Mouse (Mus musculus) MEL (cell line): ENCODE data around the gene 4931406P16Rik. TPM values are rescaled to one million over a fixed set of nuclear protein-coding genes. Genes with fewer than 3 reads are reported as not detected.

Source experiments
- DNase-seq: peaks from one replicate; pipeline ENCODE4 v3.0.0; 2011; ENCODE audit warnings: low read depth, low spot score
- H3K27ac ChIP-seq: 2 replicates; pipeline ENCODE4 v1.5.1; 2012; ENCODE audit warnings: low read depth, mild to moderate bottlenecking, control low read depth, low read length, moderate library complexity; ENCODE audit not compliant: control insufficient read depth
- H3K27me3 ChIP-seq, 2 experiments: fragments of 150-350 bp in 1 of 2; sonication (generic) in 1 of 2; 2 replicates each; pipeline ENCODE4 v1.6.1; 2012; ENCODE audit warnings: low read length in 2 of 2, mild to moderate bottlenecking in 2 of 2, improper control_type of control experiment in 1 of 2, moderate library complexity in 1 of 2; ENCODE audit not compliant: insufficient read depth in 2 of 2, control insufficient read depth in 1 of 2
- H3K36me3 ChIP-seq, 2 experiments: 2 replicates each; pipeline ENCODE4 v1.6.1; 2012 to 2014; ENCODE audit warnings: low read length in 2 of 2, improper control_type of control experiment in 1 of 2, inconsistent platforms in 1 of 2, mild to moderate bottlenecking in 1 of 2; ENCODE audit not compliant: insufficient read depth in 2 of 2, control insufficient read depth in 1 of 2
- H3K4me1 ChIP-seq, 2 experiments: fragments of 150-350 bp in 1 of 2; sonication (generic) in 1 of 2; 2 replicates each; pipeline ENCODE4 v1.6.1; 2012; ENCODE audit warnings: low read length in 2 of 2, improper control_type of control experiment in 1 of 2, mild to moderate bottlenecking in 1 of 2; ENCODE audit not compliant: insufficient read depth in 2 of 2, control insufficient read depth in 1 of 2
- H3K4me3 ChIP-seq, 2 experiments: fragments of 150-350 bp in 1 of 2; sonication (generic) in 1 of 2; 2 replicates each; pipeline ENCODE4 v1.5.1; 2012; ENCODE audit warnings: low read depth in 2 of 2, low read length in 2 of 2, mild to moderate bottlenecking in 2 of 2, moderate library complexity in 2 of 2, control low read depth in 1 of 2, improper control_type of control experiment in 1 of 2; ENCODE audit not compliant: control insufficient read depth in 1 of 2, insufficient read depth in 1 of 2
- H3K79me2 ChIP-seq: 2 replicates; pipeline ENCODE4 v1.6.1; 2012; ENCODE audit warnings: mild to moderate bottlenecking, low read length, moderate library complexity; ENCODE audit not compliant: control insufficient read depth, poor library complexity, insufficient read depth
- H3K9ac ChIP-seq: 2 replicates; pipeline ENCODE4 v1.6.1; 2012; ENCODE audit warnings: low read depth, mild to moderate bottlenecking, control low read depth, low read length, moderate library complexity; ENCODE audit not compliant: control insufficient read depth, poor library complexity, severe bottlenecking
- H3K9me3 ChIP-seq: fragments of 150-350 bp; sonication (generic); replicated peaks from 2 replicates; pipeline ENCODE4 v1.6.1; 2012; ENCODE audit warnings: mild to moderate bottlenecking, low read length, improper control_type of control experiment, moderate library complexity; ENCODE audit not compliant: insufficient read depth
- CHD1 ChIP-seq: IDR thresholded peaks from 2 replicates; pipeline ENCODE4 v1.6.1; 2012; ENCODE audit warnings: low read depth, mild to moderate bottlenecking, inconsistent platforms, low read length, improper control_type of control experiment
- CHD2 ChIP-seq: IDR thresholded peaks from 2 replicates; pipeline ENCODE4 v1.6.1; 2011; ENCODE audit warnings: low read length, improper control_type of control experiment
- CTCF ChIP-seq, 3 experiments: IDR thresholded peaks in 2 of 3; conservative IDR thresholded peaks in 1 of 3; 2 replicates each; pipeline ENCODE4 v1.5.1; 2011 to 2012; ENCODE audit warnings: low read length in 3 of 3, low read depth in 2 of 3, mild to moderate bottlenecking in 2 of 3, improper control_type of control experiment in 1 of 3, inconsistent platforms in 1 of 3, mixed read lengths in 1 of 3, moderate library complexity in 1 of 3; ENCODE audit not compliant: control insufficient read depth in 1 of 3, insufficient read depth in 1 of 3, poor library complexity in 1 of 3, severe bottlenecking in 1 of 3
- MAZ ChIP-seq: IDR thresholded peaks from 2 replicates; pipeline ENCODE4 v1.6.1; 2012; ENCODE audit warnings: low read depth, mild to moderate bottlenecking, inconsistent platforms, low read length, improper control_type of control experiment
- MXI1 ChIP-seq: IDR thresholded peaks from 2 replicates; pipeline ENCODE4 v1.6.1; 2011; ENCODE audit warnings: mild to moderate bottlenecking, low read depth, low read length, improper control_type of control experiment
- NELFE ChIP-seq: IDR thresholded peaks from 2 replicates; pipeline ENCODE4 v1.6.1; 2011; ENCODE audit warnings: low read depth, low read length, improper control_type of control experiment
- POLR2AphosphoS2 ChIP-seq: IDR thresholded peaks from 2 replicates; pipeline ENCODE4 v1.6.1; 2011; ENCODE audit warnings: low read length, improper control_type of control experiment
- POLR2AphosphoS5 ChIP-seq: IDR thresholded peaks from 2 replicates; pipeline ENCODE4 v1.6.1; 2012; ENCODE audit warnings: low read depth, borderline replicate concordance, mild to moderate bottlenecking, inconsistent platforms, low read length, moderate library complexity, mixed read lengths
- RAD21 ChIP-seq: IDR thresholded peaks from 2 replicates; pipeline ENCODE4 v1.6.1; 2011; ENCODE audit warnings: mild to moderate bottlenecking, low read depth, low read length, improper control_type of control experiment
- SMC3 ChIP-seq: IDR thresholded peaks from 2 replicates; pipeline ENCODE4 v1.6.1; 2011; ENCODE audit warnings: low read depth, low read length, improper control_type of control experiment
- TCF12 ChIP-seq: IDR thresholded peaks from 2 replicates; pipeline ENCODE4 v1.6.1; 2014; ENCODE audit warnings: low read depth, mild to moderate bottlenecking, inconsistent platforms, low read length, improper control_type of control experiment, moderate library complexity
- UBTF ChIP-seq: IDR thresholded peaks from 2 replicates; pipeline ENCODE4 v1.6.1; 2012; ENCODE audit warnings: low read depth, mild to moderate bottlenecking, inconsistent platforms, low read length, improper control_type of control experiment, moderate library complexity, borderline replicate concordance; ENCODE audit not compliant: insufficient read depth
- USF1 ChIP-seq: IDR thresholded peaks from 2 replicates; pipeline ENCODE4 v1.6.1; 2014; ENCODE audit warnings: low read depth, mild to moderate bottlenecking, inconsistent platforms, low read length, improper control_type of control experiment, moderate library complexity
- USF2 ChIP-seq, 2 experiments: IDR thresholded peaks; 2 replicates each; pipeline ENCODE4 v1.6.1; 2011 to 2012; ENCODE audit warnings: improper control_type of control experiment in 2 of 2, low read length in 2 of 2, borderline replicate concordance in 1 of 2, inconsistent platforms in 1 of 2, low read depth in 1 of 2, mild to moderate bottlenecking in 1 of 2; ENCODE audit not compliant: insufficient read depth in 1 of 2
- ZC3H11A ChIP-seq: IDR thresholded peaks from 2 replicates; pipeline ENCODE4 v1.6.1; 2012; ENCODE audit warnings: low read depth, mild to moderate bottlenecking, inconsistent platforms, low read length, improper control_type of control experiment
- polyA plus RNA-seq, 2 experiments: library from polyadenylated mRNA; stranded (reverse) in 1 of 2; unstranded in 1 of 2; fragments of >175 nt in 1 of 2; fragments of >200 nt in 1 of 2; gene quantifications; 2 replicates each; pipeline versions ENCODE4 v1.2.1 to v1.2.4; 2012; ENCODE audit warnings: low replicate concordance in 2 of 2, low read depth in 1 of 2; ENCODE audit not compliant: insufficient read length in 2 of 2, insufficient read depth in 1 of 2, missing spikeins in 1 of 2
- total RNA-seq: library from RNA; depleted of rRNA; stranded (reverse); fragments of 300-350 nt; gene quantifications from 2 replicates; pipeline ENCODE4 v1.2.3, GENCODE M21; 2012

Gene 4931406P16Rik
- total and polyA plus RNA-seq, 3 experiments: 7.8 to 18.0 TPM; not detected in 1

GRCm38 (mm10) chr7:34221594-34222250, 91.6 kb downstream of the 4931406P16Rik start (continued):
- TF ChIP-seq ZC3H11A: no peak
- TF ChIP-seq, all 39 proteins: peak for 0

- Histone ChIP-seq H3K4me1 (no peaks in the 10 kb centered on the region), H3K79me2 (peaks cover 2% of the 10 kb centered on the region; the same call in 1 of the 2 replicates), H3K36me3 (peaks cover 0 to 45% of the 10 kb centered on the region in 2 experiments; a peak in 2 of 4 replicates), H3K27me3 (no peaks in the 10 kb centered on the region), H3K27ac (no peak overlapping the region), H3K4me3 (no peak overlapping the region), H3K9me3 (no peaks in the 10 kb centered on the region), H3K9ac (no peak overlapping the region)
- DNase-seq: no peak
- TF ChIP-seq USF1 (no peak), POLR2AphosphoS2 (no peak), POLR2AphosphoS5 (no peak), CTCF (IDR thresholded peaks at IDR 0.05 in 2 of 3, conservative IDR thresholded peaks at IDR 0.05 in 1 of 3; ENCODE audit: control insufficient read depth in 1 of 3, insufficient read depth in 1 of 3, low read depth in 2 of 3, low read length in 3 of 3, poor library complexity in 1 of 3, severe bottlenecking in 1 of 3) (no peak), USF2 (IDR thresholded peaks at IDR 0.05; ENCODE audit: borderline replicate concordance in 1 of 2, insufficient read depth in 1 of 2, low read depth in 1 of 2, low read length in 2 of 2) (no peak)
These were observed 94.9 kb downstream of the 4931406P16Rik start for GRCm38 (mm10) chr7:34218496-34218895.

- no peaks in the 10 kb centered on the region for H3K4me1 ChIP-seq
- no peak overlapping the region for H3K27ac ChIP-seq
- no peak overlapping the region for H3K9ac ChIP-seq
- no peaks in the 10 kb centered on the region for H3K27me3 ChIP-seq
- DNase-seq: no peak
- peaks cover 2% of the 10 kb centered on the region; the same call in 1 of the 2 replicates for H3K79me2 ChIP-seq
- no peaks in the 10 kb centered on the region for H3K9me3 ChIP-seq
- H3K4me3 ChIP-seq: no peak overlapping the region
- no peak for TF ChIP-seq MAZ
- TF ChIP-seq UBTF: no peak
- no peak for TF ChIP-seq CHD1
- TF ChIP-seq CHD2: no peak
- no peak for TF ChIP-seq MXI1
- no peak for TF ChIP-seq SMC3
- no peak for TF ChIP-seq NELFE
- no peak for TF ChIP-seq RAD21
- TF ChIP-seq TCF12: no peak
- H3K36me3 ChIP-seq: peaks cover 0 to 31% of the 10 kb centered on the region in 2 experiments; a peak in 2 of 4 replicates
These were observed 96.9 kb downstream of the 4931406P16Rik start for GRCm38 (mm10) chr7:34216474-34216873.
